Mouse (Mus musculus) embryonic facial prominence, embryonic 15.5 days (tissue): ENCODE results near the gene Ttyh1. TPM values are rescaled to one million over a fixed set of nuclear protein-coding genes. Genes with fewer than 3 reads are reported as not detected.

Source experiments
- ATAC-seq: fragments of 200-750 bp; cut with Nextera tagmentation; 2 replicates; pipeline ENCODE4 v1.8.0; 2017; ENCODE audit warnings: low read depth, moderate TSS enrichment; ENCODE audit not compliant: insufficient number of reproducible peaks, low FRiP score, low TSS enrichment
- H3K27ac ChIP-seq: fragments of 300-500 bp; sonication (generic); replicated peaks from 2 replicates; pipeline ENCODE4 v1.5.1; 2015; ENCODE audit warnings: mild to moderate bottlenecking, inconsistent platforms
- H3K27me3 ChIP-seq: fragments of 300-500 bp; sonication (generic); 2 replicates; pipeline ENCODE4 v1.6.1; 2015; ENCODE audit warnings: inconsistent platforms
- H3K36me3 ChIP-seq: fragments of 300-500 bp; sonication (generic); 2 replicates; pipeline ENCODE4 v1.6.1; 2015; ENCODE audit warnings: mild to moderate bottlenecking, inconsistent platforms
- H3K4me1 ChIP-seq: fragments of 300-500 bp; sonication (generic); 2 replicates; pipeline ENCODE4 v1.6.1; 2015; ENCODE audit warnings: inconsistent platforms
- H3K4me2 ChIP-seq: fragments of 300-500 bp; sonication (generic); replicated peaks from 2 replicates; pipeline ENCODE4 v1.6.1; 2015; ENCODE audit warnings: mild to moderate bottlenecking, inconsistent platforms
- H3K4me3 ChIP-seq: fragments of 300-500 bp; sonication (generic); replicated peaks from 2 replicates; pipeline ENCODE4 v1.5.1; 2015; ENCODE audit warnings: mild to moderate bottlenecking, inconsistent platforms
- H3K9ac ChIP-seq: fragments of 300-500 bp; sonication (generic); 2 replicates; pipeline ENCODE4 v1.6.1; 2015; ENCODE audit warnings: inconsistent platforms
- H3K9me3 ChIP-seq: fragments of 300-500 bp; sonication (generic); replicated peaks from 2 replicates; pipeline ENCODE4 v1.6.1; 2016; ENCODE audit warnings: inconsistent platforms
- WGBS: fragments of 180-500 bp; shearing (Covaris S2); methylation state at CpG from one replicate; pipeline ENCODE4 v1.1.7; 2015; 5-methylcytosine and 5-hydroxymethylcytosine counted together
- polyA plus RNA-seq: library from polyadenylated mRNA; unstranded; fragments of >200 nt; fragmentation: Nextera tagmentation; extraction: Ambion mirVana; gene quantifications from 2 replicates; pipeline ENCODE4 v1.2.1, GENCODE M21; 2015

The Ttyh1 gene
- polyA plus RNA-seq, 1 experiment from 2014 or later = 6.2 TPM

GRCm38 (mm10) chr7:4144766-4145551 is 25.8 kb downstream of the Ttyh1 start:
- Histone ChIP-seq H3K36me3 (peaks cover 75% of the 10 kb centered on the region), H3K9me3 (no peaks in the 10 kb centered on the region), H3K27me3 (no peaks in the 10 kb centered on the region), H3K9ac (no peak overlapping the region), H3K4me3 (no peak overlapping the region), H3K4me1 (peaks cover 26% of the 10 kb centered on the region), H3K27ac (no peak overlapping the region), H3K4me2 (no peak overlapping the region)
- ATAC-seq = no peak
- WGBS = 93% methylated on average over 20 of the region's 20 CpGs

GRCm38 (mm10) chr7:4145552-4146190 is 26.5 kb downstream of the Ttyh1 start:
- Histone ChIP-seq H3K4me2 (no peak overlapping the region), H3K27me3 (no peaks in the 10 kb centered on the region), H3K4me1 (peaks cover 33% of the 10 kb centered on the region), H3K27ac (no peak overlapping the region), H3K9ac (no peak overlapping the region), H3K36me3 (peaks cover 68% of the 10 kb centered on the region), H3K9me3 (no peaks in the 10 kb centered on the region), H3K4me3 (no peak overlapping the region)
- WGBS = 65% methylated on average over 6 of the region's 6 CpGs
- ATAC-seq = no peak

GRCm38 (mm10) chr7:4146241-4147180 is 27.3 kb downstream of the Ttyh1 start:
- Histone ChIP-seq H3K27ac (no peak overlapping the region), H3K27me3 (no peaks in the 10 kb centered on the region), H3K36me3 (peaks cover 60% of the 10 kb centered on the region), H3K4me1 (peaks cover 40% of the 10 kb centered on the region), H3K4me2 (no peak overlapping the region), H3K9ac (no peak overlapping the region), H3K4me3 (no peak overlapping the region), H3K9me3 (no peaks in the 10 kb centered on the region)
- ATAC-seq = no peak
- 87% methylated on average over 23 of the region's 23 CpGs for WGBS

GRCm38 (mm10) chr7:4147371-4147770 is 28.2 kb downstream of the Ttyh1 start:
- Histone ChIP-seq H3K4me2 (no peak overlapping the region), H3K27ac (no peak overlapping the region), H3K36me3 (peaks cover 51% of the 10 kb centered on the region)

GRCm38 (mm10) chr7:4147836-4148235 is 28.6 kb downstream of the Ttyh1 start:
- Histone ChIP-seq H3K36me3 (peaks cover 47% of the 10 kb centered on the region), H3K4me2 (peak overlapping the region; percentile 85), H3K9me3 (no peaks in the 10 kb centered on the region), H3K4me3 (no peak overlapping the region), H3K4me1 (peaks cover 41% of the 10 kb centered on the region), H3K27me3 (no peaks in the 10 kb centered on the region), H3K27ac (peak overlapping the region; percentile 95), H3K9ac (no peak overlapping the region)
- no peak for ATAC-seq
- WGBS = 69% methylated on average over 4 of the region's 4 CpGs

More at GRCm38 (mm10) chr7:4147371-4147770, 28.2 kb downstream of the Ttyh1 start:
- no peak overlapping the region for H3K4me3 ChIP-seq
- peaks cover 41% of the 10 kb centered on the region for H3K4me1 ChIP-seq
- H3K9ac ChIP-seq = no peak overlapping the region
- no peaks in the 10 kb centered on the region for H3K27me3 ChIP-seq
- 78% methylated on average over 20 of the region's 20 CpGs for WGBS
- ATAC-seq = no peak
- no peaks in the 10 kb centered on the region for H3K9me3 ChIP-seq

- H3K36me3 ChIP-seq = peaks cover 39% of the 10 kb centered on the region
- H3K4me3 ChIP-seq = peak overlapping the region; percentile 62
- peak overlapping the region; percentile 85 for H3K4me2 ChIP-seq
- 28% methylated on average over 18 of the region's 18 CpGs for WGBS
- no peaks in the 10 kb centered on the region for H3K27me3 ChIP-seq
- H3K27ac ChIP-seq = peak overlapping the region; percentile 95
- ATAC-seq = peak; percentile 8
- H3K4me1 ChIP-seq = peaks cover 41% of the 10 kb centered on the region
- H3K9ac ChIP-seq = peak overlapping the region; percentile 79
- H3K9me3 ChIP-seq = no peaks in the 10 kb centered on the region
These were observed 29.4 kb downstream of the Ttyh1 start for GRCm38 (mm10) chr7:4148341-4149208.

- peaks cover 31% of the 10 kb centered on the region for H3K36me3 ChIP-seq
- H3K27me3 ChIP-seq = no peaks in the 10 kb centered on the region
- peak overlapping the region; percentile 95 for H3K27ac ChIP-seq
- no peaks in the 10 kb centered on the region for H3K9me3 ChIP-seq
- peak; percentile 70 for ATAC-seq
- WGBS = under 1% methylated on average over 64 of the region's 64 CpGs
- H3K9ac ChIP-seq = peak overlapping the region; percentile 79
- peak overlapping the region; percentile 85 for H3K4me2 ChIP-seq
- H3K4me3 ChIP-seq = peak overlapping the region; percentile 62
- H3K4me1 ChIP-seq = peaks cover 41% of the 10 kb centered on the region
These were observed 30.2 kb downstream of the Ttyh1 start for GRCm38 (mm10) chr7:4149209-4150054.

- peak within 1 kb of the TSS; percentile 79 for H3K9ac ChIP-seq
- H3K27me3 ChIP-seq = no peaks in the 10 kb centered on the region
- peaks cover 24% of the 10 kb centered on the region for H3K36me3 ChIP-seq
- ATAC-seq = 0 out of 2 replicates have a peak, but pooled peaks have one; percentile 4
- peak within 1 kb of the TSS; percentile 62 for H3K4me3 ChIP-seq
- H3K27ac ChIP-seq = peak within 1 kb of the TSS; percentile 95
- peaks cover 41% of the 10 kb centered on the region for H3K4me1 ChIP-seq
- WGBS = 4% methylated on average over 14 of the region's 14 CpGs
- no peaks in the 10 kb centered on the region for H3K9me3 ChIP-seq
- peak within 1 kb of the TSS; percentile 85 for H3K4me2 ChIP-seq
These were observed 30.9 kb downstream of the Ttyh1 start, which contains the start of gene Leng9 for GRCm38 (mm10) chr7:4150059-4150541. Leng9 (minus strand) TSS chr7:4150374.

GRCm38 (mm10) chr7:4150811-4151221 is 31.6 kb downstream of the Ttyh1 start:
- H3K27me3 ChIP-seq = no peaks in the 10 kb centered on the region
- peak overlapping the region; percentile 85 for H3K4me2 ChIP-seq
- no peak overlapping the region for H3K27ac ChIP-seq
- peak overlapping the region; percentile 62 for H3K4me3 ChIP-seq
- H3K36me3 ChIP-seq = peaks cover 17% of the 10 kb centered on the region
- no peak overlapping the region for H3K9ac ChIP-seq
- WGBS = 26% methylated on average over 14 of the region's 14 CpGs
- no peak for ATAC-seq
- H3K4me1 ChIP-seq = peaks cover 41% of the 10 kb centered on the region
- H3K9me3 ChIP-seq = no peaks in the 10 kb centered on the region
